ENCODE assay signal across 16 mouse cellular contexts in the genomic region with DNA sequence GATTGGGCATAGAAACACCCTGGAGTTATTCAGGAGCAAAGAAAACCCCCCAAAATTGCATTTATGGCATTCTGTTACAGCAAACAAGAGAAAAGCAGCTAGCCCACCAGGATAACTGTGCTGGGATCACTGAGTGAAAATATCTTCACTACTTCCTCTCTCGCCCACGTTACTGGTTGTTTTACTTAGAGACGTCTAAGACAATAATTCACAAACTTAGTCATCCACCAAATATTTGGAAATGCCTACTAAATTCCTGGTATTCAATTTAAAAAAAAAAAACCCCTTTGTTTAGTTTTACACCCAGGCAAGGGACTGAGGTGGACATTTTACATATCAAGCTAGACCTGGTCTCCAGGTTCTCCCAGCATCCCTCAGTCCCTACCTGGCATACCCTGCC.
"Had no signal": no experiment of that assay in that cellular context is flagged by ENCODE, and none has a peak within 500 bp of the region (broad histone marks: within the 10 kb centered on the region; RNA-seq: fewer than 3 reads in every experiment).

No protein-coding gene starts in this region.

- H3K36me3 ChIP-seq: liver, embryonic 13.5 days; neural tube, embryonic 12.5 days; neural tube, embryonic 15.5 days had no signal

- DNase-seq: kidney, adult 9 months; kidney, postnatal 14 days; kidney, postnatal 4 days; liver, embryonic 13.5 days; lung, adult 2 months; lung, postnatal 14 days; lung, postnatal 4 days; midbrain, embryonic 14.5 days; right cerebral cortex, adult 18-20 months; right cerebral cortex, postnatal 14 days; right cerebral cortex, postnatal 4 days; thymus, adult 18-20 months; thymus, postnatal 36 days had no signal

- H3K9me3 ChIP-seq: liver, embryonic 13.5 days; neural tube, embryonic 12.5 days; neural tube, embryonic 15.5 days had no signal

- H3K4me1 ChIP-seq: liver, embryonic 13.5 days had no signal

- H3K4me2 ChIP-seq: liver, embryonic 13.5 days; midbrain, embryonic 11.5 days; neural tube, embryonic 12.5 days; neural tube, embryonic 15.5 days had no signal

- H3K4me3 ChIP-seq: liver, embryonic 13.5 days; neural tube, embryonic 12.5 days; neural tube, embryonic 15.5 days had no signal

- H3K9ac ChIP-seq: liver, embryonic 13.5 days; neural tube, embryonic 12.5 days; neural tube, embryonic 15.5 days had no signal

- H3K27me3 ChIP-seq: liver, embryonic 13.5 days; neural tube, embryonic 12.5 days; neural tube, embryonic 15.5 days had no signal

- H3K27ac ChIP-seq: liver, embryonic 13.5 days; neural tube, embryonic 12.5 days; neural tube, embryonic 15.5 days had no signal
